ENCODE assay signal across 23 mouse cellular contexts in genomic region chr1:183216691-183217090, GRCm38 (mm10). TPM values are rescaled to one million over a fixed set of nuclear protein-coding genes. Genes with fewer than 3 reads are reported as not detected.
DNase-seq lines count a peak whose midpoint lies in the region; ATAC-seq and TF ChIP-seq lines count a peak whose summit lies in the region.
"Had no signal": no experiment of that assay in that cellular context is flagged by ENCODE, and none has a peak within 500 bp of the region (broad histone marks: within the 10 kb centered on the region; RNA-seq: fewer than 3 reads in every experiment).

No protein-coding gene starts in this region.

- no peak overlapping the region for H3ac ChIP-seq in myocyte (ENCODE audit: control insufficient read depth, insufficient read length)

- H3K36me3 ChIP-seq in forebrain, embryonic 14.5 days (ENCODE audit: control insufficient read depth, insufficient read depth, low read length) = no peaks in the 10 kb centered on the region
- H3K36me3 ChIP-seq in forebrain, embryonic 15.5 days = no peaks in the 10 kb centered on the region
- H3K36me3 ChIP-seq in myocyte (ENCODE audit: control insufficient read depth, insufficient read depth) = no peaks in the 10 kb centered on the region
- no peaks in the 10 kb centered on the region for H3K36me3 ChIP-seq in midbrain, embryonic 13.5 days
- H3K36me3 ChIP-seq: forebrain, embryonic 10.5 days; heart, embryonic 12.5 days; heart, embryonic 15.5 days; hindbrain, embryonic 15.5 days had no signal

- peaks cover 70% of the 10 kb centered on the region for H3K79me2 ChIP-seq in myocyte (ENCODE audit: control insufficient read depth, insufficient read depth)

- no peaks in the 10 kb centered on the region for H3K27me3 ChIP-seq in forebrain, embryonic 14.5 days (replicated peaks; ENCODE audit: control insufficient read depth, insufficient read depth, low read length)
- no peaks in the 10 kb centered on the region for H3K27me3 ChIP-seq in forebrain, embryonic 15.5 days
- H3K27me3 ChIP-seq in myocyte (ENCODE audit: control insufficient read depth, insufficient read depth, insufficient read length) = no peaks in the 10 kb centered on the region
- H3K27me3 ChIP-seq in midbrain, embryonic 13.5 days = no peaks in the 10 kb centered on the region
- H3K27me3 ChIP-seq: forebrain, embryonic 13.5 days; heart, embryonic 12.5 days; heart, embryonic 15.5 days; hindbrain, embryonic 15.5 days had no signal

- H3K4me1 ChIP-seq in forebrain, embryonic 14.5 days (ENCODE audit: control insufficient read depth, insufficient read depth, low read length) = no peaks in the 10 kb centered on the region
- H3K4me1 ChIP-seq in forebrain, embryonic 15.5 days = peaks cover 27% of the 10 kb centered on the region
- peaks cover 26% of the 10 kb centered on the region for H3K4me1 ChIP-seq in midbrain, embryonic 13.5 days (replicated peaks)

- ATAC-seq in forebrain, embryonic 14.5 days = no peak
- ATAC-seq in forebrain, embryonic 15.5 days (replicated peaks) = no peak
- no peak for ATAC-seq in midbrain, embryonic 13.5 days
- ATAC-seq: forebrain, embryonic 13.5 days; intestine, postnatal 0 days had no signal

- no peak overlapping the region for H3K9ac ChIP-seq in forebrain, embryonic 14.5 days (ENCODE audit: low read length)
- no peak overlapping the region for H3K9ac ChIP-seq in forebrain, embryonic 15.5 days (replicated peaks)
- no peak overlapping the region for H3K9ac ChIP-seq in midbrain, embryonic 13.5 days (replicated peaks)
- H3K9ac ChIP-seq: forebrain, embryonic 13.5 days; heart, embryonic 12.5 days; heart, embryonic 15.5 days; hindbrain, embryonic 15.5 days had no signal

- DNase-seq in forebrain, embryonic 14.5 days (ENCODE audit: low spot score) = peak; percentile 13
- DNase-seq in Muller cell, postnatal 12 days (ENCODE audit: inconsistent ontology term) = peak; percentile 77
- DNase-seq in adipocyte (ENCODE audit: low spot score) = peak; percentile 31
- DNase-seq in spleen, adult 18-20 months = no peak
- DNase-seq: adrenal gland, adult 8-10 months; adrenal gland, postnatal 25 days; cerebellum, adult 11 months; cerebellum, adult 8-10 months; gastrocnemius, postnatal 25 days; heart, adult 18-20 months; heart, postnatal 10 days; heart, postnatal 36 days; kidney, adult 2 months had no signal

- WGBS in forebrain, embryonic 14.5 days = 70% methylated on average over 4 of the region's 4 CpGs
- 76% methylated on average over 4 of the region's 4 CpGs for whole genome bisulfite sequencing in forebrain, embryonic 15.5 days
- WGBS in midbrain, embryonic 13.5 days = 87% methylated on average over 4 of the region's 4 CpGs

- H3K9me3 ChIP-seq in forebrain, embryonic 14.5 days (replicated peaks; ENCODE audit: control insufficient read depth, low read length) = no peaks in the 10 kb centered on the region
- no peaks in the 10 kb centered on the region for H3K9me3 ChIP-seq in forebrain, embryonic 15.5 days
- no peaks in the 10 kb centered on the region for H3K9me3 ChIP-seq in midbrain, embryonic 13.5 days
- H3K9me3 ChIP-seq: forebrain, embryonic 10.5 days; forebrain, embryonic 13.5 days; heart, embryonic 12.5 days; heart, embryonic 15.5 days; hindbrain, embryonic 10.5 days; hindbrain, embryonic 15.5 days had no signal

- no peak overlapping the region for H3K27ac ChIP-seq in forebrain, embryonic 14.5 days (ENCODE audit: low read depth, low read length)
- H3K27ac ChIP-seq in forebrain, embryonic 15.5 days (replicated peaks) = no peak overlapping the region; the same call in 1 of the 2 replicates
- no peak overlapping the region for H3K27ac ChIP-seq in midbrain, embryonic 13.5 days
- H3K27ac ChIP-seq: forebrain, embryonic 10.5 days; forebrain, embryonic 13.5 days; heart, embryonic 15.5 days; hindbrain, embryonic 10.5 days; hindbrain, embryonic 15.5 days had no signal

- no peak overlapping the region for H3K4me3 ChIP-seq in forebrain, embryonic 14.5 days (ENCODE audit: low read depth, low read length)
- H3K4me3 ChIP-seq in forebrain, embryonic 15.5 days = no peak overlapping the region
- H3K4me3 ChIP-seq in myocyte = no peak overlapping the region
- no peak overlapping the region for H3K4me3 ChIP-seq in midbrain, embryonic 13.5 days (replicated peaks)
- H3K4me3 ChIP-seq: forebrain, embryonic 10.5 days; forebrain, embryonic 13.5 days; heart, embryonic 12.5 days; heart, embryonic 15.5 days; hindbrain, embryonic 10.5 days; hindbrain, embryonic 15.5 days had no signal

- no peak for TF ChIP-seq POLR2A in myocyte (IDR thresholded peaks at IDR 0.05; ENCODE audit: insufficient read length, low read depth)

- H3K4me2 ChIP-seq in forebrain, embryonic 14.5 days (ENCODE audit: low read length) = no peak overlapping the region
- H3K4me2 ChIP-seq in forebrain, embryonic 15.5 days (replicated peaks) = no peak overlapping the region
- peak overlapping the region; percentile 72 for H3K4me2 ChIP-seq in myocyte (ENCODE audit: low read depth)
- H3K4me2 ChIP-seq in midbrain, embryonic 13.5 days (replicated peaks) = no peak overlapping the region
- H3K4me2 ChIP-seq: forebrain, embryonic 13.5 days; heart, embryonic 12.5 days; heart, embryonic 15.5 days; hindbrain, embryonic 15.5 days had no signal

TF ChIP-seq in myocyte, 11 proteins besides CTCF, POLR2A, EP300 and RAD21:
- no peak for TF ChIP-seq CEBPB (IDR thresholded peaks at IDR 0.05; ENCODE audit: insufficient read depth, poor library complexity, severe bottlenecking)
- TF ChIP-seq MYOD1 (IDR thresholded peaks at IDR 0.05; ENCODE audit: control insufficient read depth in 1 of 3, insufficient read length in 2 of 3, low read depth in 2 of 3) = no peak
- TF ChIP-seq REST (IDR thresholded peaks at IDR 0.05; ENCODE audit: insufficient read depth, insufficient read length) = no peak
- no peak for TF ChIP-seq USF1 (IDR thresholded peaks at IDR 0.05; ENCODE audit: low read depth)
- no peak for TF ChIP-seq SRF (IDR thresholded peaks at IDR 0.05; ENCODE audit: control insufficient read depth, insufficient read length, low read depth)

RNA-seq across cellular contexts. Expression of gene Disp1, which starts 4.6 kb away (rescaled TPM):
- 4.4 and 5.5 TPM in 2 replicates for polyA plus RNA-seq in forebrain, embryonic 14.5 days (2014; fragmentation: Nextera tagmentation; extraction: Ambion mirVana)
- 5.6 and 5.9 TPM in 2 replicates for polyA plus RNA-seq in forebrain, embryonic 15.5 days (2015; fragmentation: Nextera tagmentation; extraction: Ambion mirVana)
- polyA plus RNA-seq in myocyte (2012; fragmentation: generic; extraction: Trizol) = 23.5 TPM
- polyA plus RNA-seq in midbrain, embryonic 13.5 days (2015; fragmentation: Nextera tagmentation; extraction: Ambion mirVana) = 8.0 and 9.2 TPM in 2 replicates

Comparison
In these comparisons a context has a peak if more than half of its experiments do, and no peak if none do; other contexts are left out.
1. DNase-seq: peak in forebrain, embryonic 14.5 days (single experiment), Muller cell, postnatal 12 days (single experiment) and adipocyte (single experiment); none in spleen, adult 18-20 months (0 of 2).